Mouse (Mus musculus): ENCODE data around the gene Ttll12. TPM values are rescaled to one million over a fixed set of nuclear protein-coding genes. Genes with fewer than 3 reads are reported as not detected.

Gene Ttll12
- polyA plus RNA-seq, 1 experiment = 16.1 TPM

GRCm38 (mm10) chr15:83555161-83555974, 39.6 kb downstream of the Ttll12 start:
- H3K27ac ChIP-seq (ENCODE audit: insufficient read depth, low read length) = peak overlapping the region; percentile 88
- under 1% methylated on average over 74 of the region's 74 CpGs for whole genome bisulfite sequencing
- peak overlapping the region; percentile 73 for H3K4me3 ChIP-seq (replicated peaks; ENCODE audit: insufficient read depth, low read depth, low read length)
- H3K4me1 ChIP-seq (ENCODE audit: control insufficient read depth, insufficient read depth, low read length) = peaks cover 3% of the 10 kb centered on the region
- peak; percentile 87 to 90 for DNase-seq
- TF ChIP-seq CTCF (IDR thresholded peaks at IDR 0.05; ENCODE audit: borderline replicate concordance, insufficient read depth, low read depth, low read length) (no peak), POLR2A (IDR thresholded peaks at IDR 0.05; ENCODE audit: borderline replicate concordance, insufficient read depth, low read length) (peak; percentile 94)
- no peaks in the 10 kb centered on the region for H3K27me3 ChIP-seq (ENCODE audit: control insufficient read depth, insufficient read depth, low read length)

GRCm38 (mm10) chr15:83553831-83554230, 41.1 kb downstream of the Ttll12 start:
- Histone ChIP-seq H3K27ac (ENCODE audit: insufficient read depth, low read length) (no peak overlapping the region), H3K27me3 (ENCODE audit: control insufficient read depth, insufficient read depth, low read length) (no peaks in the 10 kb centered on the region), H3K4me1 (ENCODE audit: control insufficient read depth, insufficient read depth, low read length) (peaks cover 7% of the 10 kb centered on the region), H3K4me3 (replicated peaks; ENCODE audit: insufficient read depth, low read depth, low read length) (no peak overlapping the region)
- TF ChIP-seq CTCF (IDR thresholded peaks at IDR 0.05; ENCODE audit: borderline replicate concordance, insufficient read depth, low read depth, low read length) (no peak), POLR2A (IDR thresholded peaks at IDR 0.05; ENCODE audit: borderline replicate concordance, insufficient read depth, low read length) (no peak)
- no peak for DNase-seq

GRCm38 (mm10) chr15:83550137-83550536, 44.8 kb downstream of the Ttll12 start:
- DNase-seq = peak in 1 of 2 experiments; percentile 39
- TF ChIP-seq POLR2A (IDR thresholded peaks at IDR 0.05; ENCODE audit: borderline replicate concordance, insufficient read depth, low read length) (no peak), CTCF (IDR thresholded peaks at IDR 0.05; ENCODE audit: borderline replicate concordance, insufficient read depth, low read depth, low read length) (no peak)
- H3K27ac ChIP-seq (ENCODE audit: insufficient read depth, low read length) = no peak overlapping the region
- H3K27me3 ChIP-seq (ENCODE audit: control insufficient read depth, insufficient read depth, low read length) = no peaks in the 10 kb centered on the region
- 71% methylated on average over 2 of the region's 2 CpGs for WGBS
- H3K4me1 ChIP-seq (ENCODE audit: control insufficient read depth, insufficient read depth, low read length) = peaks cover 7% of the 10 kb centered on the region
- no peak overlapping the region for H3K4me3 ChIP-seq (replicated peaks; ENCODE audit: insufficient read depth, low read depth, low read length)

GRCm38 (mm10) chr15:83547144-83547543, 47.8 kb downstream of the Ttll12 start:
- H3K4me3 ChIP-seq (replicated peaks; ENCODE audit: insufficient read depth, low read depth, low read length) = no peak overlapping the region
- WGBS = 91% methylated on average over 8 of the region's 8 CpGs
- H3K4me1 ChIP-seq (ENCODE audit: control insufficient read depth, insufficient read depth, low read length) = peaks cover 7% of the 10 kb centered on the region
- no peak for DNase-seq
- no peak for TF ChIP-seq CTCF (IDR thresholded peaks at IDR 0.05; ENCODE audit: borderline replicate concordance, insufficient read depth, low read depth, low read length)
- no peak for TF ChIP-seq POLR2A (IDR thresholded peaks at IDR 0.05; ENCODE audit: borderline replicate concordance, insufficient read depth, low read length)
- H3K27me3 ChIP-seq (ENCODE audit: control insufficient read depth, insufficient read depth, low read length) = no peaks in the 10 kb centered on the region
- no peak overlapping the region for H3K27ac ChIP-seq (ENCODE audit: insufficient read depth, low read length)

GRCm38 (mm10) chr15:83546029-83546428, 48.9 kb downstream of the Ttll12 start:
- TF ChIP-seq POLR2A (IDR thresholded peaks at IDR 0.05; ENCODE audit: borderline replicate concordance, insufficient read depth, low read length) (no peak), CTCF (IDR thresholded peaks at IDR 0.05; ENCODE audit: borderline replicate concordance, insufficient read depth, low read depth, low read length) (no peak)
- no peak overlapping the region for H3K27ac ChIP-seq (ENCODE audit: insufficient read depth, low read length)

GRCm38 (mm10) chr15:83541647-83542287, 53.2 kb downstream of the Ttll12 start:
- 75% methylated on average over 9 of the region's 9 CpGs for WGBS

More at GRCm38 (mm10) chr15:83546029-83546428, 48.9 kb downstream of the Ttll12 start:
- DNase-seq = no peak
- Histone ChIP-seq H3K4me3 (replicated peaks; ENCODE audit: insufficient read depth, low read depth, low read length) (no peak overlapping the region), H3K27me3 (ENCODE audit: control insufficient read depth, insufficient read depth, low read length) (no peaks in the 10 kb centered on the region), H3K4me1 (ENCODE audit: control insufficient read depth, insufficient read depth, low read length) (peaks cover 7% of the 10 kb centered on the region)
- WGBS = 94% methylated on average over 7 of the region's 7 CpGs

GRCm38 (mm10) chr15:83539905-83540304, 55.1 kb downstream of the Ttll12 start:
- TF ChIP-seq POLR2A (IDR thresholded peaks at IDR 0.05; ENCODE audit: borderline replicate concordance, insufficient read depth, low read length) (no peak), CTCF (IDR thresholded peaks at IDR 0.05; ENCODE audit: borderline replicate concordance, insufficient read depth, low read depth, low read length) (no peak)
- no peak for DNase-seq
- H3K27me3 ChIP-seq (ENCODE audit: control insufficient read depth, insufficient read depth, low read length) = no peaks in the 10 kb centered on the region
- no peaks in the 10 kb centered on the region; the same call in 1 of the 2 replicates for H3K4me1 ChIP-seq (ENCODE audit: control insufficient read depth, insufficient read depth, low read length)
- 45% methylated on average over 4 of the region's 4 CpGs for WGBS
- no peak overlapping the region for H3K4me3 ChIP-seq (replicated peaks; ENCODE audit: insufficient read depth, low read depth, low read length)
- no peak overlapping the region for H3K27ac ChIP-seq (ENCODE audit: insufficient read depth, low read length)

More at GRCm38 (mm10) chr15:83541647-83542287, 53.2 kb downstream of the Ttll12 start:
- DNase-seq = no peak
- H3K27ac ChIP-seq (ENCODE audit: insufficient read depth, low read length) = no peak overlapping the region
- no peaks in the 10 kb centered on the region for H3K27me3 ChIP-seq (ENCODE audit: control insufficient read depth, insufficient read depth, low read length)
- H3K4me1 ChIP-seq (ENCODE audit: control insufficient read depth, insufficient read depth, low read length) = no peaks in the 10 kb centered on the region
- H3K4me3 ChIP-seq (replicated peaks; ENCODE audit: insufficient read depth, low read depth, low read length) = no peak overlapping the region
- TF ChIP-seq POLR2A (IDR thresholded peaks at IDR 0.05; ENCODE audit: borderline replicate concordance, insufficient read depth, low read length) (no peak), CTCF (IDR thresholded peaks at IDR 0.05; ENCODE audit: borderline replicate concordance, insufficient read depth, low read depth, low read length) (no peak)

All from cerebellum, adult 2 months (tissue).